Comparison of ENCODE assay signal across 8 mouse cellular contexts in the genomic region with DNA sequence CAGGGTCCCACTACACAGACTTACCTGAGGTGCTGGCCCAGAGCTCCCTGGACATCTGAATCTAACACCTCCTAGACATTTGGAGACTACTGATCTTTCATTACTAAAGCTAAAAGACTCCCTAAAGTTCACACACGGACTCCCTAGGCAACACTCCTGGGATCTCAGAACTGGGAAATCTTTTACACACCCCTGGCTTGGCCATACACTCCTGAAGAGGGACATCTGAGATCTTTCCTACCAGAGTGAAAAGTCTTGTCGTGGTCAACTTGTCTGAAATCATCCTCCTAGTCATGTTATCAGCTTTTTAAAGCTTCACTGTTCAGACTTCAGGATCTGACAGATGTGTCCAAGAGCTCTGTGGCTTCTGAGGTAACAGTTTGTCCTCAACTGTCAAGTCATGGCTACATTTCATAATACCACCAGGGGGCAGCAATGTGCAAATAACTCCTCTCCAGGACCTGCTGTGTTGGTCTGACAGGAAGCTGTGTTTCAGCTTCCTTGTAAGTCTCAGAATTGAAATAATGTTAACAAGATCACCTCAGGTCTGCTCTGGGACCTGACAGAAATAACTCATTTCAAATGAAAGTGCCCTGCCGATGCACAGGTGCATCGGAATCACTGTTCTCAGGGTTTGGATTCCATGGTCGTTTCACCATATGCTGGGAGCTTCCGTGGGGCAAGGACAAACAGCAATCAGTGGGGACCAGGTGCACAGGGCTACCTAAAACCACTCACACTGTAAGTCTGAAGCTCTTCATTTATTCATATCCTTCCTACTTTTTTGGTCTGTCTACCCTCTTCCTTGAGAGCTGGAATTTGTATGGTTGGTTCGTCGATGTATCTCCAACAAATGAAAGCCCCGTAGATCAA.
A peak's percentile ranks its signal among the peaks of the same experiment; 100 is the strongest.
DNase-seq lines count a peak whose midpoint lies in the region; ATAC-seq lines count a peak whose summit lies in the region.

No protein-coding gene starts in this region.

- no peak overlapping the region for H3K27ac ChIP-seq in midbrain, embryonic 16.5 days (ENCODE audit: low read length)

- no peak overlapping the region for H3K4me2 ChIP-seq in midbrain, embryonic 16.5 days (ENCODE audit: low read length)

- peak; percentile 78 for ATAC-seq in activated CD4-positive, CD25-positive, alpha-beta regulatory T cell, adult 4 months
- ATAC-seq in midbrain, embryonic 16.5 days: peak; percentile 84; the same call in 1 of the 2 replicates

- no peaks in the 10 kb centered on the region for H3K27me3 ChIP-seq in midbrain, embryonic 16.5 days (ENCODE audit: control insufficient read depth, insufficient read depth, low read depth, low read length)
- H3K27me3 ChIP-seq in splenic B cell, adult 2 months (ENCODE audit: control insufficient read depth, insufficient read depth, low read length, poor library complexity, severe bottlenecking): no peaks in the 10 kb centered on the region

- H3K9ac ChIP-seq in midbrain, embryonic 16.5 days (ENCODE audit: low read depth, low read length): no peak overlapping the region

- intact Hi-C loops in gastrocnemius, postnatal 14 days (cut with DNase I; ENCODE audit: low total_unique reads): loop anchor here (5.0 kb wide), 1 partner anchor 209 kb away; no protein-coding TSS in a partner anchor
- intact Hi-C loops in left cerebral cortex, postnatal 4 days (cut with DNase I): loop anchor here (5.0 kb wide), 1 partner anchor 209 kb away; no protein-coding TSS in a partner anchor

- no peaks in the 10 kb centered on the region for H3K36me3 ChIP-seq in midbrain, embryonic 16.5 days (ENCODE audit: control insufficient read depth, insufficient read depth, low read length)
- no peaks in the 10 kb centered on the region for H3K36me3 ChIP-seq in splenic B cell, adult 2 months (ENCODE audit: control insufficient read depth, insufficient read depth, low read length, poor library complexity, severe bottlenecking)

- no peak overlapping the region for H3K4me3 ChIP-seq in midbrain, embryonic 16.5 days (ENCODE audit: low read depth, low read length)

- DNase-seq in 3134 (ENCODE audit: extremely low read depth, insufficient read length, low spot score): peak; percentile 15
- DNase-seq in cerebellum, postnatal 4 days (ENCODE audit: low spot score in 2 of 2): peak; percentile 42 to 60
- peak; percentile 62 for DNase-seq in gastrocnemius, postnatal 14 days
- peak; percentile 58 to 75 for DNase-seq in kidney, adult 8-10 months
- DNase-seq in left cerebral cortex, postnatal 4 days: peak; percentile 70
- peak; percentile 66 for DNase-seq in splenic B cell, adult 2 months (ENCODE audit: low read depth, low spot score)

- H3K4me1 ChIP-seq in midbrain, embryonic 16.5 days (ENCODE audit: control insufficient read depth, insufficient read depth, low read length): no peaks in the 10 kb centered on the region

- no peaks in the 10 kb centered on the region for H3K9me3 ChIP-seq in midbrain, embryonic 16.5 days (replicated peaks; ENCODE audit: control insufficient read depth, low read length, poor library complexity, severe bottlenecking)

- 75% methylated on average over 9 of the region's 9 CpGs for WGBS in midbrain, embryonic 16.5 days

Comparison
In these comparisons a context has a peak if more than half of its experiments do, and no peak if none do; other contexts are left out.
1. DNase-seq: peak in every context shown above with its lines; median percentile 70 in left cerebral cortex, postnatal 4 days; 66 in kidney, adult 8-10 months; 66 in splenic B cell, adult 2 months; 62 in gastrocnemius, postnatal 14 days; 51 in cerebellum, postnatal 4 days; 15 in 3134.